Mouse (Mus musculus): Measurements from ENCODE around the gene Chrm3. TPM values are rescaled to one million over a fixed set of nuclear protein-coding genes. Genes with fewer than 3 reads are reported as not detected.

Chrm3 gene
- polyA plus RNA-seq, 1 experiment: not detected

- Histone ChIP-seq H3K4me1 (ENCODE audit: control insufficient read depth, insufficient read depth, low read length) (no peaks in the 10 kb centered on the region), H3K27me3 (ENCODE audit: control insufficient read depth, insufficient read depth, low read length, poor library complexity, severe bottlenecking) (no peaks in the 10 kb centered on the region), H3K36me3 (ENCODE audit: control insufficient read depth, insufficient read depth, low read length, poor library complexity, severe bottlenecking) (no peaks in the 10 kb centered on the region), H3K27ac (ENCODE audit: insufficient read depth, low read length) (no peak overlapping the region), H3K9ac (ENCODE audit: low read depth, poor library complexity, severe bottlenecking) (no peak overlapping the region), H3K9me3 (replicated peaks; ENCODE audit: control insufficient read depth, insufficient read depth, low read length, poor library complexity, severe bottlenecking) (no peaks in the 10 kb centered on the region), H3K4me3 (ENCODE audit: low read depth, low read length) (no peak overlapping the region)
- TF ChIP-seq CTCF (IDR thresholded peaks at IDR 0.05; ENCODE audit: low read depth, low read length) (no peak), EP300 (IDR thresholded peaks at IDR 0.05; ENCODE audit: insufficient read depth, low read depth, low read length) (no peak), POLR2A (IDR thresholded peaks at IDR 0.05; ENCODE audit: insufficient read depth, low read length) (no peak)
These were observed 176.8 kb downstream of the Chrm3 start for GRCm38 (mm10) chr13:10183837-10184236.

GRCm38 (mm10) chr13:10182756-10183155, 177.9 kb downstream of the Chrm3 start:
- Histone ChIP-seq H3K36me3 (ENCODE audit: control insufficient read depth, insufficient read depth, low read length, poor library complexity, severe bottlenecking) (no peaks in the 10 kb centered on the region), H3K4me1 (ENCODE audit: control insufficient read depth, insufficient read depth, low read length) (no peaks in the 10 kb centered on the region), H3K27me3 (ENCODE audit: control insufficient read depth, insufficient read depth, low read length, poor library complexity, severe bottlenecking) (no peaks in the 10 kb centered on the region), H3K4me3 (ENCODE audit: low read depth, low read length) (no peak overlapping the region), H3K27ac (ENCODE audit: insufficient read depth, low read length) (no peak overlapping the region), H3K9ac (ENCODE audit: low read depth, poor library complexity, severe bottlenecking) (no peak overlapping the region), H3K9me3 (replicated peaks; ENCODE audit: control insufficient read depth, insufficient read depth, low read length, poor library complexity, severe bottlenecking) (no peaks in the 10 kb centered on the region)
- TF ChIP-seq POLR2A (IDR thresholded peaks at IDR 0.05; ENCODE audit: insufficient read depth, low read length): no peak
- no peak for TF ChIP-seq EP300 (IDR thresholded peaks at IDR 0.05; ENCODE audit: insufficient read depth, low read depth, low read length)
- TF ChIP-seq CTCF (IDR thresholded peaks at IDR 0.05; ENCODE audit: low read depth, low read length): no peak

- H3K36me3 ChIP-seq (ENCODE audit: control insufficient read depth, insufficient read depth, low read length, poor library complexity, severe bottlenecking): no peaks in the 10 kb centered on the region
- no peak overlapping the region for H3K27ac ChIP-seq (ENCODE audit: insufficient read depth, low read length)
- no peaks in the 10 kb centered on the region for H3K4me1 ChIP-seq (ENCODE audit: control insufficient read depth, insufficient read depth, low read length)
- TF ChIP-seq POLR2A (IDR thresholded peaks at IDR 0.05; ENCODE audit: insufficient read depth, low read length): no peak
- H3K9ac ChIP-seq (ENCODE audit: low read depth, poor library complexity, severe bottlenecking): no peak overlapping the region
- no peak overlapping the region for H3K4me3 ChIP-seq (ENCODE audit: low read depth, low read length)
- H3K27me3 ChIP-seq (ENCODE audit: control insufficient read depth, insufficient read depth, low read length, poor library complexity, severe bottlenecking): no peaks in the 10 kb centered on the region
- no peaks in the 10 kb centered on the region for H3K9me3 ChIP-seq (replicated peaks; ENCODE audit: control insufficient read depth, insufficient read depth, low read length, poor library complexity, severe bottlenecking)
These were observed 190.1 kb downstream of the Chrm3 start for GRCm38 (mm10) chr13:10170529-10170928.

GRCm38 (mm10) chr13:10163354-10163753, 197.3 kb downstream of the Chrm3 start:
- Histone ChIP-seq H3K9ac (ENCODE audit: low read depth, poor library complexity, severe bottlenecking) (no peak overlapping the region), H3K27ac (ENCODE audit: insufficient read depth, low read length) (no peak overlapping the region), H3K4me3 (ENCODE audit: low read depth, low read length) (no peak overlapping the region), H3K4me1 (ENCODE audit: control insufficient read depth, insufficient read depth, low read length) (no peaks in the 10 kb centered on the region), H3K27me3 (ENCODE audit: control insufficient read depth, insufficient read depth, low read length, poor library complexity, severe bottlenecking) (no peaks in the 10 kb centered on the region), H3K36me3 (ENCODE audit: control insufficient read depth, insufficient read depth, low read length, poor library complexity, severe bottlenecking) (no peaks in the 10 kb centered on the region), H3K9me3 (replicated peaks; ENCODE audit: control insufficient read depth, insufficient read depth, low read length, poor library complexity, severe bottlenecking) (no peaks in the 10 kb centered on the region)
- no peak for TF ChIP-seq POLR2A (IDR thresholded peaks at IDR 0.05; ENCODE audit: insufficient read depth, low read length)
- TF ChIP-seq CTCF (IDR thresholded peaks at IDR 0.05; ENCODE audit: low read depth, low read length): no peak
- no peak for TF ChIP-seq EP300 (IDR thresholded peaks at IDR 0.05; ENCODE audit: insufficient read depth, low read depth, low read length)

GRCm38 (mm10) chr13:10157496-10157895, 203.2 kb downstream of the Chrm3 start:
- Histone ChIP-seq H3K9me3 (replicated peaks; ENCODE audit: control insufficient read depth, insufficient read depth, low read length, poor library complexity, severe bottlenecking) (no peaks in the 10 kb centered on the region), H3K4me1 (ENCODE audit: control insufficient read depth, insufficient read depth, low read length) (no peaks in the 10 kb centered on the region), H3K27me3 (ENCODE audit: control insufficient read depth, insufficient read depth, low read length, poor library complexity, severe bottlenecking) (no peaks in the 10 kb centered on the region), H3K27ac (ENCODE audit: insufficient read depth, low read length) (no peak overlapping the region), H3K4me3 (ENCODE audit: low read depth, low read length) (no peak overlapping the region), H3K9ac (ENCODE audit: low read depth, poor library complexity, severe bottlenecking) (no peak overlapping the region), H3K36me3 (ENCODE audit: control insufficient read depth, insufficient read depth, low read length, poor library complexity, severe bottlenecking) (no peaks in the 10 kb centered on the region)
- TF ChIP-seq EP300 (IDR thresholded peaks at IDR 0.05; ENCODE audit: insufficient read depth, low read depth, low read length) (no peak), CTCF (IDR thresholded peaks at IDR 0.05; ENCODE audit: low read depth, low read length) (no peak), POLR2A (IDR thresholded peaks at IDR 0.05; ENCODE audit: insufficient read depth, low read length) (no peak)

- Histone ChIP-seq H3K27ac (ENCODE audit: insufficient read depth, low read length) (no peak overlapping the region), H3K36me3 (ENCODE audit: control insufficient read depth, insufficient read depth, low read length, poor library complexity, severe bottlenecking) (no peaks in the 10 kb centered on the region), H3K9ac (ENCODE audit: low read depth, poor library complexity, severe bottlenecking) (no peak overlapping the region), H3K27me3 (ENCODE audit: control insufficient read depth, insufficient read depth, low read length, poor library complexity, severe bottlenecking) (no peaks in the 10 kb centered on the region), H3K9me3 (replicated peaks; ENCODE audit: control insufficient read depth, insufficient read depth, low read length, poor library complexity, severe bottlenecking) (no peaks in the 10 kb centered on the region), H3K4me3 (ENCODE audit: low read depth, low read length) (no peak overlapping the region), H3K4me1 (ENCODE audit: control insufficient read depth, insufficient read depth, low read length) (no peaks in the 10 kb centered on the region)
- TF ChIP-seq EP300 (IDR thresholded peaks at IDR 0.05; ENCODE audit: insufficient read depth, low read depth, low read length) (no peak), POLR2A (IDR thresholded peaks at IDR 0.05; ENCODE audit: insufficient read depth, low read length) (no peak), CTCF (IDR thresholded peaks at IDR 0.05; ENCODE audit: low read depth, low read length) (no peak)
These were observed 220.1 kb downstream of the Chrm3 start for GRCm38 (mm10) chr13:10140573-10140972.
